In the genomic region with DNA sequence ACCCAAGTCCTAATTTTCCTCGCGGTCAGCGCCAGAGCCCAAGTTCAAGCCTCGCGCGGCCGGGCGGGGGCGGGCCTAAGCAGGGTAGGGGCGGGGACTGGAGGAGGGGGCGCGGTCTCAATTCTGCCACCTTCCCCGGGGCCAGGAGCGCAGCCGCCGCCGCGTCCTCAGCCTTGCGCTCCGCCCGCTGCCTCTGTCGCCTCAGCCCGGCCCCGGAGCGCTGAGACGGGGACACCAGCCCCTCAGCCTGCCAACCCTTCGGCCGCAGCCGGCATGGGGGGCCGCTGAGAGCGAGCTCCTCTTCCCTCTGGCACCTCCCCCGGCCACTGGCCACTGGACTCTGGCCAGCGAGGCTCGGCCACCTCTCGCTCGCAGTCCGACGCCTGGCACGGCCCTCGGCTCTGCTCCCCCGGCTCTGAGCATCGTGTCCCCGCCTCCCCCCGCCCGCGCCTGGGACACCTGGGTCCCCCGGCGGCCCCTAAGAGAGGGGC, we compare ENCODE assay signal across 8 mouse cellular contexts. TPM values are rescaled to one million over a fixed set of nuclear protein-coding genes. Genes with fewer than 3 reads are reported as not detected.
DNase-seq lines count a peak whose midpoint lies in the region; ATAC-seq and TF ChIP-seq lines count a peak whose summit lies in the region.

A gene (plus strand): TSS at position 135 of the 491 bp plus-strand sequence.

- peaks cover 20% of the 10 kb centered on the region for H3K4me1 ChIP-seq in forebrain, embryonic 16.5 days (replicated peaks; ENCODE audit: control insufficient read depth, insufficient read depth, low read length)
- 0 out of 2 replicates have a peak, but pooled peaks cover 4% of the 10 kb centered on the region for H3K4me1 ChIP-seq in lung, postnatal 0 days (ENCODE audit: insufficient read depth, low read depth, low read length)

- under 1% methylated on average over 37 of the region's 48 CpGs for WGBS in forebrain, embryonic 16.5 days
- WGBS in lung, postnatal 0 days: 0% methylated on average over 36 of the region's 48 CpGs

- H3K36me3 ChIP-seq in forebrain, embryonic 16.5 days (ENCODE audit: control insufficient read depth, insufficient read depth): peaks cover 9% of the 10 kb centered on the region
- peaks cover 10% of the 10 kb centered on the region; the same call in 1 of the 2 replicates for H3K36me3 ChIP-seq in lung, postnatal 0 days (ENCODE audit: insufficient read depth, low read length)

- peak; percentile 21 for DNase-seq in MEL-GATA-1-ER (ENCODE audit: extremely low read depth, low read depth)
- peak; percentile 86 to 89 for DNase-seq in cerebellum, adult 18-20 months
- peak; percentile 87 for DNase-seq in heart, postnatal 4 days
- peak; percentile 78 for DNase-seq in layer of hippocampus, adult 9-11 months
- DNase-seq in lung, postnatal 0 days (ENCODE audit: low spot score): peak; percentile 90
- peak; percentile 77 for DNase-seq in ovary, postnatal 14 days (ENCODE audit: low spot score)
- DNase-seq in thymus, postnatal 10 days (ENCODE audit: low spot score in 2 of 2): peak; percentile 66 to 78

- peak within 1 kb of the TSS; percentile 97 for H3K4me2 ChIP-seq in forebrain, embryonic 16.5 days (ENCODE audit: low read length)
- H3K4me2 ChIP-seq in lung, postnatal 0 days (replicated peaks; ENCODE audit: low read depth, low read length): peak within 1 kb of the TSS; percentile 99

- TF ChIP-seq CTCF in lung, postnatal 0 days (IDR thresholded peaks at IDR 0.05): no peak

- ATAC-seq in forebrain, embryonic 16.5 days: peak; percentile 93
- ATAC-seq in lung, postnatal 0 days: peak; percentile 94

- H3K9ac ChIP-seq in forebrain, embryonic 16.5 days (replicated peaks; ENCODE audit: low read depth, low read length): peak within 1 kb of the TSS; percentile 77
- H3K9ac ChIP-seq in lung, postnatal 0 days (replicated peaks; ENCODE audit: low read depth): peak within 1 kb of the TSS; percentile 52; the same call in 1 of the 2 replicates

- no peaks in the 10 kb centered on the region for H3K9me3 ChIP-seq in forebrain, embryonic 16.5 days (ENCODE audit: control insufficient read depth, low read length)
- H3K9me3 ChIP-seq in lung, postnatal 0 days (ENCODE audit: low read length): no peaks in the 10 kb centered on the region

- H3K4me3 ChIP-seq in forebrain, embryonic 16.5 days (replicated peaks; ENCODE audit: low read length): peak within 1 kb of the TSS; percentile 63
- H3K4me3 ChIP-seq in lung, postnatal 0 days (ENCODE audit: low read depth, low read length): peak within 1 kb of the TSS; percentile 61

- 0 out of 2 replicates have a peak within 1 kb of the TSS, but pooled peaks have one; percentile 8 for H3K27ac ChIP-seq in forebrain, embryonic 16.5 days (ENCODE audit: low read length)
- H3K27ac ChIP-seq in lung, postnatal 0 days (ENCODE audit: low read length): peak within 1 kb of the TSS; percentile 32; the same call in 1 of the 2 replicates

- no peaks in the 10 kb centered on the region for H3K27me3 ChIP-seq in forebrain, embryonic 16.5 days (replicated peaks; ENCODE audit: control insufficient read depth, insufficient read depth, low read length)
- H3K27me3 ChIP-seq in lung, postnatal 0 days (replicated peaks; ENCODE audit: insufficient read depth, low read length): peaks cover 5% of the 10 kb centered on the region

- no peak for TF ChIP-seq EP300 in lung, postnatal 0 days (IDR thresholded peaks at IDR 0.05)

RNA-seq across cellular contexts. Expression of the gene that starts here (rescaled TPM):
- 4.5 and 7.3 TPM in 2 replicates for polyA plus RNA-seq in forebrain, embryonic 16.5 days (2015; fragmentation: Nextera tagmentation; extraction: Ambion mirVana)
- total RNA-seq in heart, postnatal 4 days (2021): 1 to 10 TPM; 1.3 TPM
- polyA plus RNA-seq in lung, postnatal 0 days (2015; fragmentation: Nextera tagmentation; extraction: Ambion mirVana): 1.1 and 1.5 TPM in 2 replicates

Comparison
In these comparisons a context has a peak if more than half of its experiments do, and no peak if none do; other contexts are left out.
1. Peak in every context shown above with its lines: DNase-seq, ATAC-seq, H3K4me3 ChIP-seq and H3K27ac ChIP-seq.
2. DNase-seq: peak in every context shown above with its lines; median percentile 90 in lung, postnatal 0 days; 88 in cerebellum, adult 18-20 months; 87 in heart, postnatal 4 days; 78 in layer of hippocampus, adult 9-11 months; 77 in ovary, postnatal 14 days; 72 in thymus, postnatal 10 days; 21 in MEL-GATA-1-ER.